Mouse (Mus musculus) liver, postnatal 0 days (tissue): Measurements from ENCODE around the gene Saa3. TPM values are rescaled to one million over a fixed set of nuclear protein-coding genes. Genes with fewer than 3 reads are reported as not detected.
"Not testable (repeated sequence)": the region's sequence is repeated elsewhere in the genome, so short reads cannot be mapped to it uniquely, and the experiment has no call there.

ENCODE experiments used
- ATAC-seq: fragments of 200-750 bp; cut with Nextera tagmentation; 2 replicates; pipeline ENCODE4 v1.8.0; 2017; ENCODE audit warnings: mild to moderate bottlenecking, moderate library complexity
- DNase-seq: peaks from one replicate; pipeline ENCODE4 v3.0.0-alpha.2; 2016
- H3K27ac ChIP-seq: fragments of 300-500 bp; sonication (generic); 2 replicates; pipeline ENCODE4 v1.5.1; 2014; ENCODE audit warnings: antibody characterized with exemption, moderate library complexity, mild to moderate bottlenecking, low read depth
- H3K27me3 ChIP-seq: fragments of 300-500 bp; sonication (generic); 2 replicates; pipeline ENCODE4 v1.6.1; 2014; ENCODE audit warnings: low read length, control low read depth, mixed read lengths; ENCODE audit not compliant: insufficient read depth
- H3K36me3 ChIP-seq: fragments of 300-500 bp; sonication (generic); replicated peaks from 2 replicates; pipeline ENCODE4 v1.6.1; 2014; ENCODE audit warnings: mild to moderate bottlenecking, control low read depth, low read length, moderate library complexity, mixed read lengths; ENCODE audit not compliant: insufficient read depth
- H3K4me1 ChIP-seq: fragments of 300-500 bp; sonication (generic); 2 replicates; pipeline ENCODE4 v1.6.1; 2014; ENCODE audit warnings: antibody characterized with exemption, mild to moderate bottlenecking, control low read depth; ENCODE audit not compliant: insufficient read depth
- H3K4me2 ChIP-seq: fragments of 300-500 bp; sonication (generic); 2 replicates; pipeline ENCODE4 v1.6.1; 2014; ENCODE audit warnings: low read depth, mild to moderate bottlenecking, low read length, moderate library complexity, mixed read lengths
- H3K4me3 ChIP-seq: fragments of 300-500 bp; sonication (generic); 2 replicates; pipeline ENCODE4 v1.5.1; 2014; ENCODE audit warnings: low read depth, low read length
- H3K9ac ChIP-seq: fragments of 300-500 bp; sonication (generic); replicated peaks from 2 replicates; pipeline ENCODE4 v1.6.1; 2014; ENCODE audit warnings: mild to moderate bottlenecking, moderate library complexity
- H3K9me3 ChIP-seq: fragments of 300-500 bp; sonication (generic); 2 replicates; pipeline ENCODE4 v1.6.1; 2016; ENCODE audit warnings: mild to moderate bottlenecking, control low read depth, low read length, mixed read lengths
- CTCF ChIP-seq: sonication (generic); IDR thresholded peaks from 2 replicates; pipeline ENCODE4 v1.5.1; 2016; ENCODE audit warnings: antibody characterized with exemption, low read depth
- EP300 ChIP-seq: IDR thresholded peaks from 2 replicates; pipeline ENCODE4 v1.6.1; 2016; ENCODE audit warnings: antibody characterized with exemption, low read depth, mild to moderate bottlenecking
- WGBS: fragments of 180-500 bp; shearing (Covaris S2); extraction: QIAGEN DNeasy Blood & Tissue Kit; methylation state at CpG from one replicate; pipeline ENCODE4 v1.1.7; 2014; ENCODE audit not compliant: insufficient replicate concordance; 5-methylcytosine and 5-hydroxymethylcytosine counted together
- polyA plus RNA-seq: library from polyadenylated mRNA; unstranded; fragments of >200 nt; fragmentation: Nextera tagmentation; extraction: Ambion mirVana; gene quantifications from 2 replicates; pipeline ENCODE4 v1.2.1, GENCODE M21; 2015

Saa3 gene
- polyA plus RNA-seq, 1 experiment from 2014 or later = 5.4 TPM

DNA sequence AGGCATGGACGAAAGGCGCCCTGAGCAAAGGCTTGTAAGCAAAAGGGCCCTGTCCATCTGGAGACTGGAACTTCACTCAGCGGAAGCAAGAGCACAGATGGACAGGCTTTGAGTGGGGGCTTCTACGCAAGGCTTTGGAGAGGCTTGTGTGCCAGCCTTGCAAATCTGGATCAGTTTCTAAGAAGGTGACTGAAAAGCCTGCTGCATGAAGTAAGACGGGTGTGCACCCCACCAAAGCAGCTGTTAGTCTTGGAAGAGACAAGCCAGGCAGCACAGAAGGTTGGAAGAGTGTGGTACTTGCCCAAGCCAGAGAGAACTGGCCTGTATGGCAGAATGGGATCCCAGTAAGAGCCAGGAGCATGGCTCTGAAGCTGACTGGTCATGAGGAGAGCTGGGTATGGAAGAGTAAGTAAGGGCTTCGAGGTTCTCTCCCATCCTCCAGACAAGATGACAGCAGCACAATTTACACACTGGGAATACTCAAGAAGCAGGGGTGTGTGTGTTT lies 14.9 kb downstream of the Saa3 start:
- Histone ChIP-seq H3K27me3 (no peaks in the 10 kb centered on the region), H3K36me3 (peaks cover 69% of the 10 kb centered on the region), H3K27ac (no peak overlapping the region), H3K9me3 (no peaks in the 10 kb centered on the region), H3K4me3 (no peak overlapping the region), H3K4me1 (no peaks in the 10 kb centered on the region), H3K4me2 (no peak overlapping the region), H3K9ac (no peak overlapping the region)
- no peak for ATAC-seq
- no peak for DNase-seq
- WGBS = 81% methylated on average over 6 of the region's 6 CpGs
- no peak for TF ChIP-seq EP300
- TF ChIP-seq CTCF = no peak

- 40% methylated on average over 1 of the region's 1 CpGs for WGBS
- no peak overlapping the region for H3K4me3 ChIP-seq
- TF ChIP-seq EP300 = 0 out of 2 replicates have a peak, but pooled peaks have one; percentile 19
- no peak for TF ChIP-seq CTCF
- DNase-seq = no peak
- H3K9ac ChIP-seq = no peak overlapping the region
- no peaks in the 10 kb centered on the region for H3K27me3 ChIP-seq
- no peak overlapping the region for H3K4me2 ChIP-seq
- 0 out of 2 replicates have a peak, but pooled peaks have one; percentile 44 for ATAC-seq
- H3K36me3 ChIP-seq = peaks cover 54% of the 10 kb centered on the region
- no peaks in the 10 kb centered on the region for H3K4me1 ChIP-seq
- H3K9me3 ChIP-seq = no peaks in the 10 kb centered on the region
- no peak overlapping the region for H3K27ac ChIP-seq
These were observed 18.7 kb downstream of the Saa3 start for GRCm38 (mm10) chr7:46696754-46697153.

DNA sequence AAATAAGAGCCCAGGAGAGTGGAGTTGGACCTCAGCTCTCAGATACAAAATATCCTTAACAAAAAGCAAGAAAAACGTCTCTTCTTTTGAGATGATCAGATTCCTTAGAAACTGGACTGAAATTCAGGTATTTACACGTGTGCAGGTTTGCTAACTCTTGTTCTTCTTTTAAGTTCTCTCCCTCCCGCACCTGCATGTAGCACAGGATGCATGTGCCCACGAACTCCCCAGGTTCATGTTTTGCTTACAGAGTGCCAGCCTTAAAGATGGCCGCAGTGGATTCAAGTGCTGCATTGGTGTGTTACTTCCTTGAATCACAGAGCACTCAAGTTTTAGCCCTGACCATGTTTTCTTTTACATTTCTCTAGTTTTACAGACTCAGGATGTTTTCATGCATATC lies 28.7 kb downstream of the Saa3 start:
- 64% methylated on average over 5 of the region's 5 CpGs for WGBS

GRCm38 (mm10) chr7:46680732-46681131 lies 34.8 kb downstream of the Saa3 start:
- no peak for ATAC-seq

More for the DNA sequence above, 28.7 kb downstream of the Saa3 start:
- DNase-seq = no peak
- TF ChIP-seq EP300 = no peak
- no peak for TF ChIP-seq CTCF
- Histone ChIP-seq H3K27ac (no peak overlapping the region), H3K27me3 (no peaks in the 10 kb centered on the region), H3K4me1 (no peaks in the 10 kb centered on the region), H3K4me2 (no peak overlapping the region), H3K4me3 (no peak overlapping the region), H3K36me3 (peaks cover 20% of the 10 kb centered on the region), H3K9me3 (no peaks in the 10 kb centered on the region), H3K9ac (no peak overlapping the region)
- ATAC-seq = no peak

GRCm38 (mm10) chr7:46679044-46679443 lies 36.5 kb downstream of the Saa3 start:
- not testable (repeated sequence) for ATAC-seq, H3K9ac ChIP-seq, H3K36me3 ChIP-seq, H3K4me2 ChIP-seq, DNase-seq, H3K4me1 ChIP-seq, H3K27ac ChIP-seq, H3K9me3 ChIP-seq, H3K4me3 ChIP-seq, H3K27me3 ChIP-seq
- 73% methylated on average over 7 of the region's 7 CpGs for WGBS

More at GRCm38 (mm10) chr7:46680732-46681131, 34.8 kb downstream of the Saa3 start:
- no peak overlapping the region for H3K27ac ChIP-seq
- no peaks in the 10 kb centered on the region for H3K27me3 ChIP-seq
- DNase-seq = no peak
- no peak overlapping the region for H3K4me3 ChIP-seq
- H3K4me1 ChIP-seq = no peaks in the 10 kb centered on the region; the same call in 1 of the 2 replicates
- TF ChIP-seq CTCF (no peak), EP300 (no peak)
- no peak overlapping the region for H3K4me2 ChIP-seq
- H3K9me3 ChIP-seq = no peaks in the 10 kb centered on the region
- no peak overlapping the region for H3K9ac ChIP-seq
- H3K36me3 ChIP-seq = no peaks in the 10 kb centered on the region

- Histone ChIP-seq H3K4me1 (no peaks in the 10 kb centered on the region; the same call in 1 of the 2 replicates), H3K4me3 (no peak overlapping the region), H3K27ac (no peak overlapping the region), H3K4me2 (no peak overlapping the region), H3K27me3 (no peaks in the 10 kb centered on the region), H3K36me3 (no peaks in the 10 kb centered on the region), H3K9ac (no peak overlapping the region), H3K9me3 (no peaks in the 10 kb centered on the region)
- ATAC-seq (no peak), DNase-seq (no peak)
- WGBS = 62% methylated on average over 3 of the region's 3 CpGs
- TF ChIP-seq CTCF = no peak
- no peak for TF ChIP-seq EP300
These were observed 37.1 kb downstream of the Saa3 start for GRCm38 (mm10) chr7:46678417-46678816.
